Mouse (Mus musculus) midbrain, embryonic 12.5 days (tissue): ENCODE measurements around the gene Cfap100. TPM values are rescaled to one million over a fixed set of nuclear protein-coding genes. Genes with fewer than 3 reads are reported as not detected.

Source experiments
- ATAC-seq: fragments of 200-750 bp; cut with Nextera tagmentation; 2 replicates; pipeline ENCODE4 v1.8.0; 2017; ENCODE audit warnings: low read depth, moderate TSS enrichment, moderate library complexity; ENCODE audit not compliant: low FRiP score
- H3K27ac ChIP-seq: fragments of 300-500 bp; sonication (generic); replicated peaks from 2 replicates; pipeline ENCODE4 v1.5.1; 2016; ENCODE audit warnings: mild to moderate bottlenecking
- H3K27me3 ChIP-seq: fragments of 300-500 bp; sonication (generic); 2 replicates; pipeline ENCODE4 v1.6.1; 2016; ENCODE audit warnings: mild to moderate bottlenecking
- H3K36me3 ChIP-seq: fragments of 300-500 bp; sonication (generic); 2 replicates; pipeline ENCODE4 v1.6.1; 2016
- H3K4me1 ChIP-seq: fragments of 300-500 bp; sonication (generic); 2 replicates; pipeline ENCODE4 v1.6.1; 2016
- H3K4me2 ChIP-seq: fragments of 300-500 bp; sonication (generic); replicated peaks from 2 replicates; pipeline ENCODE4 v1.6.1; 2016; ENCODE audit warnings: mild to moderate bottlenecking, moderate library complexity
- H3K4me3 ChIP-seq: fragments of 300-500 bp; sonication (generic); 2 replicates; pipeline ENCODE4 v1.5.1; 2016; ENCODE audit warnings: mild to moderate bottlenecking
- H3K9ac ChIP-seq: fragments of 300-500 bp; sonication (generic); replicated peaks from 2 replicates; pipeline ENCODE4 v1.6.1; 2016; ENCODE audit warnings: mild to moderate bottlenecking, moderate library complexity
- H3K9me3 ChIP-seq: fragments of 300-500 bp; sonication (generic); 2 replicates; pipeline ENCODE4 v1.6.1; 2016; ENCODE audit warnings: mild to moderate bottlenecking
- WGBS: fragments of 180-500 bp; shearing (Covaris S2); methylation state at CpG from one replicate; pipeline ENCODE4 v1.1.7; 2016; 5-methylcytosine and 5-hydroxymethylcytosine counted together
- polyA plus RNA-seq: library from polyadenylated mRNA; unstranded; fragments of >200 nt; fragmentation: Nextera tagmentation; extraction: Ambion mirVana; gene quantifications from 2 replicates; pipeline ENCODE4 v1.2.1, GENCODE M21; 2016

Gene Cfap100
- 3.5 and 4.3 TPM in 2 replicates for polyA plus RNA-seq

DNA sequence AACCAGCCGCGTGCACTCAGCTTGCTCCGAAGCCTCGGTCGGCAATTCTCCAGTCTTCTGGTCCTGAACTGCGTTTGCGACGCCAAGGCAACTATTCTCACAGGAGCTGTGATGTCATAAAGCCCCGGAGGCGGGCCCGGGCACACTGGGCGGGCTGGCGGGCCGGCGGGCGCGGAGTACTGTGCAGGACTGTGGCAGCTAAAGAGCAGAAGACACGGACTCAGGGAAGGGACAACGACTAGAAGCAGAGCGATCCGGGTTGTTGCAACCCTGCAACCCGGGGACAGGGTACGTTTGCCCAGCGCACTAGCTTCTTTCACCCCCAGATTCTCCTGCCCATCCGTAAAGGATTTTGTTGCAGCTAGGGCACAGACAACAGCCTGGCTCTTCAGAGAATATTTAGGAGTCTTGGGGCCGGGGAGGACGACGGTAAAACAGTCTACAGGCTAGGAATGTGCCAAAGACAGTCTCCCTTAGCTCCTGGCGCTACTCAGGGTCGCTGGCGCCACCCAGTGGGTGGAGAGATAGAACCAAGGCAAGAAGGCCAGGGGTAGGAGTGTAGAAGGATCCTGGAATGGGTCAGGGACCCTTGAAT is at the start of gene Cfap100:
Cfap100 (minus strand) TSS at position 418 of the 595 bp plus-strand sequence.
- WGBS, result under 1% methylated on average over 31 of the region's 31 CpGs
- Histone ChIP-seq H3K4me3 (peak within 1 kb of the TSS; percentile 44), H3K36me3 (no peaks in the 10 kb centered on the region), H3K9ac (peak within 1 kb of the TSS; percentile 46), H3K27me3 (peaks cover 17% of the 10 kb centered on the region), H3K27ac (peak within 1 kb of the TSS; percentile 52), H3K4me1 (peaks cover 14% of the 10 kb centered on the region), H3K9me3 (no peaks in the 10 kb centered on the region), H3K4me2 (peak within 1 kb of the TSS; percentile 85)
- ATAC-seq, result peak; percentile 87

DNA sequence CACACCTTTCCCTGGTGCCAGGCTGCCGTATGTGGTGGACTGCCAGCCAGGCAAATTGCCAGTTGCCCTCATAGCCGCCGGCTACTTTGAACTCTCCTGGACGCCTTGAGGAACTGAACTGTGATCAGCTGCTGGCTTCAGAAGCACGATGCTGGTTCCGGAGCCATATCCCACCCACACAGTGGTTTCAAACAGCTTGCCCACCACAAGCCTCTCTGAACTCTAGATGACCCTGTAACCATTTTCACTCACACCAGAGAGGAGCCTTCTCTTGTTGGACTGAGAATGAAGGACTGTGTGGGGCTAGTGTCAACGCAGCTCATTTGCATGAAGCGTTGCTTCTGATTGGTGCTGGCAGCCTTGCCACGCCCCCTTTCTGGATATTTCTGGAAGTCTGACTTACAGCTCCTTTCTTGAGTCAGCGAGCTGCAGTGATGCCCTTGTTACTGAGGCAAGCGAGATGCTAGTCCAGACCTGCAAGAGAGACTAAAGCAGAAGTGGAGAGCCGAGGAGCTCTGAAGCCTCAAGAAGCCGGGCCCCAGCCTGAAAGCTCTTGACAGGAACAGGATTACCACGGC is 48.4 kb upstream of the Cfap100 start:
- peaks cover 9% of the 10 kb centered on the region; the same call in 1 of the 2 replicates for H3K27me3 ChIP-seq
- ATAC-seq, result no peak
- no peak overlapping the region for H3K27ac ChIP-seq
- H3K4me3 ChIP-seq, result no peak overlapping the region
- H3K4me1 ChIP-seq, result no peaks in the 10 kb centered on the region
- H3K36me3 ChIP-seq, result no peaks in the 10 kb centered on the region
- WGBS, result 74% methylated on average over 14 of the region's 14 CpGs
- no peaks in the 10 kb centered on the region for H3K9me3 ChIP-seq
- no peak overlapping the region for H3K9ac ChIP-seq
- H3K4me2 ChIP-seq, result no peak overlapping the region

DNA sequence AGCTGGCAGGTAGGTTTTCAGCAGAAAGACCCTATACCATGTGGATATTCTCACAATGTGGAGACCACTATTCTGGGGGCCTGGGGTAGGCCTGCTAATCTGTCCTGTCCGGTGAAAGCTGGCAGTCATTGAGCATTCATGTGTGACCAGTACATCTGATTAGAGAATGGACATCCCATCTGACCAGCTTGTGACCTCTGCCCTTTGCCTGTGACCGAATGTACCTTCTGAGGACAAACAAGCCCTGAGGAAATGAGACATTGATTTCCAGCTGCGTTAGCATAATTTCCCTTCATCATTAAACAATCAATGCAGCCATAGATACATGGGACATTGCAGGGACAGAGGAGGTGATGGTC is 47.2 kb upstream of the Cfap100 start:
- WGBS, result 69% methylated on average over 3 of the region's 3 CpGs
- no peak overlapping the region for H3K27ac ChIP-seq
- no peak for ATAC-seq

DNA sequence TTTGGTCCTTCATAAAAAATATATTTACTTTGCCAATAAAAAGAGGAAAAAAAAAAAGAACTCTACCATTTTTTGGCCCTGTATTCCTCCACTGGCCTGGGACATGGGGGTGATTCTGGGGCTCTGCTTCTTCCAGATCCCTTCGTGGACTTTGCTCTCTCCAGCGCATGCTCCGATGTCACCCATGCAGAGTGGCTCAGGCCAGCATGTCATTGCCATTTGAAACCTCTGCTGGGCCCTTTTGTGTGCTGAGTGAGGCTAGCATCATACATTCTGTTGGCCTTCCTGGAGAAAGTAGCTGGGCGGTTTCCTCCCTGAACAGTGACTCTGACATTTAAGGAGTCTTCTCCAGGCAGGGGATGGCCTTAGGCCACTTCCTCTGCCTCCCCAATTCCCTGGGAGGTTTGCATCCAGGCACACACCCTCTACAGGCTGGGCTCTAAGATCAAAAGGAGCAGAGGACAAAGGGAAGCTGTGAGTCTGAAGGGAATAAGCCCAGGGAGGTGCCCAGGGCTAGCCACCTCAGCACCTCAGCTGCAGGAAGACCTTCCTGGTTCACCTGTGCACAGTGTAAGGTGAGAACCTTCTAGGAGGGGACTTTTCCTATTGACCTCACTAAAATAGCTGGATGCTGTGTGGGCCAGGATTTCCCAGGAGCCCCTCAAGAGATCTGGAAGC is 46.7 kb upstream of the Cfap100 start:
- H3K9ac ChIP-seq, result no peak overlapping the region
- no peaks in the 10 kb centered on the region for H3K9me3 ChIP-seq
- ATAC-seq, result no peak
- no peak overlapping the region for H3K27ac ChIP-seq
- no peak overlapping the region for H3K4me3 ChIP-seq
- H3K36me3 ChIP-seq, result no peaks in the 10 kb centered on the region
- H3K27me3 ChIP-seq, result peaks cover 8% of the 10 kb centered on the region; the same call in 1 of the 2 replicates
- H3K4me1 ChIP-seq, result no peaks in the 10 kb centered on the region
- 74% methylated on average over 4 of the region's 4 CpGs for WGBS
- H3K4me2 ChIP-seq, result no peak overlapping the region

More for the DNA sequence above, 47.2 kb upstream of the Cfap100 start:
- Histone ChIP-seq H3K9me3 (no peaks in the 10 kb centered on the region), H3K4me3 (no peak overlapping the region), H3K9ac (no peak overlapping the region), H3K27me3 (peaks cover 9% of the 10 kb centered on the region; the same call in 1 of the 2 replicates), H3K4me1 (no peaks in the 10 kb centered on the region), H3K36me3 (no peaks in the 10 kb centered on the region), H3K4me2 (no peak overlapping the region)

DNA sequence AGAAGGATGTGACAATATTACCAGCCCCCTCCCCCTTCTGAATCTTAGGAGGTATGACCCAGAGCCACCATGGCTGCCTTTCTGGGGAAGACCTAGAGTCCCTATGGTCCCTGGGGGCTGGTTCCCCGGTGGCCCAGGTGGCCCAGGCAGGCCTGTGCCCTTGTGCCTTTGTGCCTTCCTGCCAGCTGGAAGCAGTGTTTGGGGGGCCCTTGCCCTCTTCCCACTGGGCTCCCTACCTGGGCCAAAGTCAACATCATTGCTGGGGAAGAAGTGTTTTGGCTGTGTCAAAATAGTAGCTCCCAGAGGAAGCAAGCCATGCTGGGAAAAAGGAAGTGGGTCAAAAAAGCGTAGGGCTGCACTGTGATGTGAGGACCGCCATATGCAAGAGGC is 45.8 kb upstream of the Cfap100 start:
- ATAC-seq, result no peak
- H3K4me2 ChIP-seq, result no peak overlapping the region
- H3K27ac ChIP-seq, result no peak overlapping the region
- H3K4me3 ChIP-seq, result no peak overlapping the region
- H3K27me3 ChIP-seq, result 0 out of 2 replicates have a peak, but pooled peaks cover 5% of the 10 kb centered on the region
- H3K36me3 ChIP-seq, result no peaks in the 10 kb centered on the region
- no peaks in the 10 kb centered on the region for H3K4me1 ChIP-seq
- WGBS, result 85% methylated on average over 3 of the region's 3 CpGs
- no peak overlapping the region for H3K9ac ChIP-seq
- H3K9me3 ChIP-seq, result no peaks in the 10 kb centered on the region

DNA sequence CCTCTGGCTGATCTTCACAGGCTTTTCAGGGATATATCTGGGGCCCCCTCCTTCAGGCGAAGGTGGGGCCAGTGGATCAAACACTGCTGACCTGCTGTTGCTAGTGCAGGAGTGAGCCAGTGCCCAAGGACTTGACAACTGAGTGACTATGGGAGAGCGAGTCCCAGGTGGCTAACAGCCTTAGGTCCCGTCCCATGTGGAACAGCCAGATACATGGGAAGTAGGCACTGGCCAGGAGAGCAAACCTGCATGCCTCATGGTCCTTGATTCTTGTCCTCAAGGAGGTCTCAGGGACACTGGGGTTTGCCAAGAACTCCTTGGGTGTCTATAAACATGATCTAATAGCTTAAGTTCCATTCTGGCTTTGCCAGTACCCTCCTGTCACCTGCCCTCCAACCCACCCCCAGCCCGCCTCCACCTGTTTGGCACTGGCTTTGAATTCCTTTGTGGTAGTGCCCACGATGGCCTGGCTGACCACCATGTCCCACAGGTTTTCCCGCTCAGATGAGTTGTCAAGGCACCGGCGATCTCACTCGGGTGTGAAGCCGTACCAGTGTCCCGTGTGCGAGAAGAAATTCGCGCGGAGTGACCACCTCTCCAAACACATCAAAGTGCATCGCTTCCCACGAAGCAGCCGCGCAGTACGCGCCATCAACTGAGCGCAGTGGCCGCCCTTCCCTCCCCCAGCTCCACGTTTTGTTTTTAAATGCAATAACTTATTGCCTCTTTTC is 45.2 kb upstream of the Cfap100 start:
- H3K4me2 ChIP-seq, result no peak overlapping the region
- no peak overlapping the region for H3K4me3 ChIP-seq
- no peaks in the 10 kb centered on the region for H3K4me1 ChIP-seq
- H3K27me3 ChIP-seq, result 0 out of 2 replicates have a peak, but pooled peaks cover 5% of the 10 kb centered on the region
- H3K9ac ChIP-seq, result no peak overlapping the region
- ATAC-seq, result no peak
- WGBS, result 95% methylated on average over 24 of the region's 24 CpGs
- no peak overlapping the region for H3K27ac ChIP-seq
- no peaks in the 10 kb centered on the region for H3K36me3 ChIP-seq
- no peaks in the 10 kb centered on the region for H3K9me3 ChIP-seq

DNA sequence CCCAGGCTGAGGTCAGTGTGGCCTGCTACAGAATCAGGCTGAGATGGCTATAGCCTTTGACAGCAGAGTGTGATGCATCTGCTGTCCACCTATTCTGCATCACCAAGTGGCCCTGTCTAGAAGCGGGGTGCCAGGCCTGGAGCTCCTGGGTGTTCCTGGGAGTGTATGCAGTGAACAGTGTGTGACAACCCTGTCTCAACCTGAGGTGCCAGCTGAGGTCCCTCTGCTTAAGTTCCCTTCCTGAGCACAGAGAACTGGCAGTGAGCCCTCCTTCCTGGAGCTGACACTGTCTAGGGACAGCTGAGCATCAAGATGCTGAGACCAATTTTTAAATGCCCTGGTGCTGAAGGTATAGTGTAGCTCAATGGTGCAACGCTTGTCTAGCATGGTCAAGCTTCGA is 44.1 kb upstream of the Cfap100 start:
- H3K4me2 ChIP-seq, result no peak overlapping the region
- no peaks in the 10 kb centered on the region for H3K27me3 ChIP-seq
- H3K9ac ChIP-seq, result no peak overlapping the region
- no peaks in the 10 kb centered on the region for H3K9me3 ChIP-seq
- WGBS, result 95% methylated on average over 3 of the region's 3 CpGs
- no peak for ATAC-seq
- H3K27ac ChIP-seq, result no peak overlapping the region
- no peaks in the 10 kb centered on the region for H3K36me3 ChIP-seq
- no peak overlapping the region for H3K4me3 ChIP-seq
- no peaks in the 10 kb centered on the region for H3K4me1 ChIP-seq

DNA sequence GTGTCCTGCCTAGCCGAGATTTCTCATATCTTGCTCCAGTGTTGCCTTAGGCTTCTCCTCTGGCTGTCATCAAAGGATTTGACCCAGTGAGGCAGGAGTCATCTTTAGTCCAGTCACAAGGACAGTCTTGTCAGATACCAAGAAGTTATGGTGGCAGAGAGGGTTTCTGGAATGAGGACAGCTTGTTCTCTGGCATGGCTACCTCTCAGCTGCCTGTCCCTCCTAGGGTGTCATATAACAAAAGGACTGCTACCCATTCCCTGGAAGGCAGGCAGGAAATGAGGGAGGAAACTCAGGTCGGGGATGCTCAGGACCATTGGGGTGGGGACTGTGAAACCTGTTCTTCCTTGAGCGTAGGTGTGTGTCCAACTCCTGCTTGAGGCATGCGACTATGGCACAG is 43.5 kb upstream of the Cfap100 start:
- Histone ChIP-seq H3K4me3 (no peak overlapping the region), H3K36me3 (no peaks in the 10 kb centered on the region), H3K27ac (no peak overlapping the region), H3K27me3 (no peaks in the 10 kb centered on the region), H3K9ac (no peak overlapping the region), H3K9me3 (no peaks in the 10 kb centered on the region), H3K4me1 (no peaks in the 10 kb centered on the region), H3K4me2 (no peak overlapping the region)
- no peak for ATAC-seq
- 77% methylated on average over 4 of the region's 4 CpGs for WGBS

DNA sequence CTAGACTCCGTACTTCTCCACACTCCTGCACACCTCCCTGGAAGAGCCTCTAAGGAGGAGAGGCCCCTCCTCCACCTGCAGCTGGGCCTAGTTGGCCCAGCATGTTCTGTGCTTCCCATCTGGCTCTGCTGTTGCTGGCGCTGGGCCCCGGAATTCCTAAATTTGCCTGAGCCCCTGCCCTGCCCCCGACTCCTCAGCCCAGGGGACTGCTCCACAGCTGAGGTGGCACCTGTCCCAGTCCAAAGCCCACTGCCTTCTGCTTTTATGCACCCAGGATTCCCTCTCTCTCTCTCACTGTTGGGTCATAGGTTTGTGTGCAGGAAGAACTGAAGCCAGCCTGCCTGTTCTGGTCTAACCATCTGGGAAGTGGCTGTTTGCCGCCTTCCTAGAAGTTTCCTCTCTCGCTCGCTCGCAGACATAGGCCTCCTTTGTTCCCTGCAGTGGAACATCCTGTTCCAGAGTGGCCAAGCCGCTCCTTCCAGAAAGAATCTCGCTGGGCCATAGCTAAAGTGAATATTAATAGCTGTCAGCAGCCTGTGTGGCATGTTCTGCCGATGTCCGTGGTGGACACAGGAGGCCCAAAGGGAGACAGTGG is 42.4 kb upstream of the Cfap100 start:
- no peaks in the 10 kb centered on the region for H3K9me3 ChIP-seq
- WGBS, result 72% methylated on average over 12 of the region's 12 CpGs

DNA sequence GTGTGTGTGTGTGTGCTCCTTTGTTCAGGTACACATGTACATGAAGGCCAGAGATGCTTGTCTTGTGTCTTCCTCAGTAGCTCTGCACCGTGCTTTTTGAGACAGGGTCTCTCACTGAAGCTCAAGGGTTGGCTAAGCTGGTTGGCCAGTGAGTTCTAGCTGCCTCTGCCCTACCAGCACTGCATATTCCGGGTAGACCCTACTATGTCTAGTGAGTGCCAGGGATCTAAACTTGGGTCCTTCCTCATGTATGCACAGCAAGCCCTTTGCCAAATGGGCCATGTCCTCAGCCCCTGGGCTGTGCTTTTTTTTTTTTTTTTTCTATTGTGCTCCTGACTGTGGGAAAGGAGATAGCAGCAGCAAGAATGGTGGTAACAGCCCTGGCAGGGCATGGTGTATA is 41.7 kb upstream of the Cfap100 start:
- 86% methylated on average over 2 of the region's 2 CpGs for WGBS
- no peaks in the 10 kb centered on the region for H3K9me3 ChIP-seq
- no peak overlapping the region for H3K4me2 ChIP-seq
- no peaks in the 10 kb centered on the region for H3K36me3 ChIP-seq
- H3K9ac ChIP-seq, result no peak overlapping the region
- H3K4me3 ChIP-seq, result no peak overlapping the region
- no peak for ATAC-seq
- H3K27ac ChIP-seq, result no peak overlapping the region
- no peaks in the 10 kb centered on the region for H3K4me1 ChIP-seq
- peaks cover 2% of the 10 kb centered on the region; the same call in 1 of the 2 replicates for H3K27me3 ChIP-seq

More for the DNA sequence above, 42.4 kb upstream of the Cfap100 start:
- H3K9ac ChIP-seq, result no peak overlapping the region
- no peak overlapping the region for H3K27ac ChIP-seq
- H3K36me3 ChIP-seq, result no peaks in the 10 kb centered on the region
- no peaks in the 10 kb centered on the region for H3K4me1 ChIP-seq
- H3K4me2 ChIP-seq, result no peak overlapping the region
- no peaks in the 10 kb centered on the region for H3K27me3 ChIP-seq
- H3K4me3 ChIP-seq, result no peak overlapping the region
- no peak for ATAC-seq

DNA sequence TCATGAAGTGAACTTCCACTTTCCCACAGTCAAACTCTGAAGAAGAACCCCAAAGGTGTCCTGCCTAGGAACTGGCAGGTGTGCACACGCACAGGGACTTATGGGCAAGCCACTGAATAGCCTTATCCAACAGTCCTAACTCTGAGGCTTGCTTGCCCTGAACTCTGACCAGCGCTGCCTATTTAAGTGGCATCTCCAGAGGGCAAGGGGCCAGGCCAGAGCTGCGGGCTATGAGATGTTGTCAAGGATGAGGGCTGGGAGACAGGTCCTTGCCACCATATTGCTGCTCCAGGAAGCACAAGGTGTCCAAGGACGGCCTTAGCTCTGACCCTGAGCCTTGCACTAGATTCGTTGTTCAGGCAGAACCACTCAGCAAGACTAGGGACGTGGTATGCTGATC is 40.4 kb upstream of the Cfap100 start:
- Histone ChIP-seq H3K9me3 (no peaks in the 10 kb centered on the region), H3K9ac (no peak overlapping the region), H3K27ac (no peak overlapping the region), H3K27me3 (peaks cover 14% of the 10 kb centered on the region; the same call in 1 of the 2 replicates), H3K4me1 (no peaks in the 10 kb centered on the region), H3K4me2 (no peak overlapping the region), H3K36me3 (no peaks in the 10 kb centered on the region), H3K4me3 (no peak overlapping the region)
- no peak for ATAC-seq
- WGBS, result 88% methylated on average over 6 of the region's 6 CpGs
